Mouse (Mus musculus) urinary bladder, postnatal 14 days (tissue): ENCODE measurements around the gene Uckl1.
A peak's percentile ranks its signal among the peaks of the same experiment; 100 is the strongest.

Source experiments
- DNase-seq: peaks from one replicate; pipeline ENCODE4 v3.0.0; 2021; ENCODE audit warnings: low spot score

Gene Uckl1

GRCm38 (mm10) chr2:181572921-181573920, 11.5 kb downstream of the Uckl1 start:
- no peak for DNase-seq

GRCm38 (mm10) chr2:181571941-181572670, 12.6 kb downstream of the Uckl1 start:
- DNase-seq: no peak

GRCm38 (mm10) chr2:181570921-181571595, 13.6 kb downstream of the Uckl1 start:
- DNase-seq: no peak

GRCm38 (mm10) chr2:181570375-181570774, 14.3 kb downstream of the Uckl1 start:
- no peak for DNase-seq

GRCm38 (mm10) chr2:181569856-181570255, 14.8 kb downstream of the Uckl1 start:
- no peak for DNase-seq

GRCm38 (mm10) chr2:181568272-181569008, 16.3 kb downstream of the Uckl1 start:
- DNase-seq: peak; percentile 52

GRCm38 (mm10) chr2:181567338-181567737, 17.4 kb downstream of the Uckl1 start:
- DNase-seq: no peak

- no peak for DNase-seq
These were observed 30.9 kb downstream of the Uckl1 start for GRCm38 (mm10) chr2:181553772-181554171.

- DNase-seq: no peak
These were observed 34.5 kb downstream of the Uckl1 start for GRCm38 (mm10) chr2:181550233-181550632.

- DNase-seq: no peak
These were observed 36.0 kb downstream of the Uckl1 start for GRCm38 (mm10) chr2:181548682-181549081.

- DNase-seq: no peak
These were observed 36.5 kb downstream of the Uckl1 start for GRCm38 (mm10) chr2:181548227-181548626.

GRCm38 (mm10) chr2:181546142-181546541, 38.5 kb downstream of the Uckl1 start:
- no peak for DNase-seq

GRCm38 (mm10) chr2:181541761-181542380, 42.8 kb downstream of the Uckl1 start:
- no peak for DNase-seq

- no peak for DNase-seq
These were observed 47.1 kb downstream of the Uckl1 start for GRCm38 (mm10) chr2:181537444-181538047.

- DNase-seq: no peak
These were observed 48.3 kb downstream of the Uckl1 start for GRCm38 (mm10) chr2:181536410-181536809.

- no peak for DNase-seq
These were observed 52.1 kb downstream of the Uckl1 start for GRCm38 (mm10) chr2:181532589-181532988.

GRCm38 (mm10) chr2:181529076-181529475, 55.6 kb downstream of the Uckl1 start:
- no peak for DNase-seq

- no peak for DNase-seq
These were observed 59.2 kb downstream of the Uckl1 start for GRCm38 (mm10) chr2:181525526-181525925.

- no peak for DNase-seq
These were observed 61.9 kb downstream of the Uckl1 start for GRCm38 (mm10) chr2:181522811-181523210.

- DNase-seq: no peak
These were observed 63.2 kb downstream of the Uckl1 start for GRCm38 (mm10) chr2:181521491-181521890.

- DNase-seq: no peak
These were observed 63.8 kb downstream of the Uckl1 start for GRCm38 (mm10) chr2:181520936-181521227.
